Mouse (Mus musculus): Measurements from ENCODE around the gene Scly. TPM values are rescaled to one million over a fixed set of nuclear protein-coding genes. Genes with fewer than 3 reads are reported as not detected.

The Scly gene
- polyA plus RNA-seq, 1 experiment from 2014 or later, result 98.6 TPM

DNA sequence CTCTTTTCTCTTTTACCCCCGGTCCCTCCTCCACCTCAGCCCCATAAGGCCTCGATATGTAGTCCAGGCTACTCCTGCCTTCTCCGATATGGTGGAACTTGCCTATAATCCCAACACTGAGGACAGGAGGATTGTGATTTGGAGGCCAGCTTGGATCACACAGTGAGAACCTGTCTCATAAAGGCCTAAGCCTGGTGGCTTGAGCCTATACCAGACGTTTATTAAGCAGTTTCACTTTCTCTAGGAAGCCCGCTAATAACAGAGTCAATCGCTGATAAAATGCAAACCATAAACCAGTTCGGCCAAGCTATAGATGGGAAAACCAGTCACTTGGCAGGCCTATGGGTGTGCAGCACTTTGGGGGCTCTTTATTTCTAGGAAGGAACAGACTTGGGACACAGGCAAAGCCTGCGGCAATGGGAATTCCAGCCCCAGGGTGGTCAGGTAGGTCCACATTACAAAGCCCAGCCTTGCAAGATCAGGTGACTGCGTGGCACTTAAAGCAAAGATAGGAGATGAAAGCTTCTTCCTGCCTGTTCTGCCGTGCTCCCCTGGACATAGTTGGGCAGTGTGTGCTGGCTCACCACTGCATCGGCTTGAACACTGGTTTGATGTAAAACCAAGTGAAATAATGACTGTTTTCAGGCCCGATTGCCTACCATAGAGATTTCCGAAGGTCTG is 1.0 kb downstream of the Scly start:
- ChIA-PET CTCF (interaction anchor here (1.1 kb wide), 1 partner anchor 50 kb away, joined by 4 read pairs; no protein-coding TSS in a partner anchor), POLR2A (interaction anchor here (0.7 to 2.8 kb wide), 7 partner anchors 10 to 105 kb away, joined by 3 to 14 read pairs (median 3); partner anchors contain the start of gene Ube2f)
- no peak for TF ChIP-seq CTCF (IDR thresholded peaks at IDR 0.05)
- H3K27me3 ChIP-seq, result no peaks in the 10 kb centered on the region
- in situ Hi-C loops (cut with MboI; ENCODE audit: low pct_unique_long_range_greater_than_20kb), result no loop called here
- no peak for DNase-seq (ENCODE audit: low read depth, low spot score)
- ATAC-seq, result no peak

DNA sequence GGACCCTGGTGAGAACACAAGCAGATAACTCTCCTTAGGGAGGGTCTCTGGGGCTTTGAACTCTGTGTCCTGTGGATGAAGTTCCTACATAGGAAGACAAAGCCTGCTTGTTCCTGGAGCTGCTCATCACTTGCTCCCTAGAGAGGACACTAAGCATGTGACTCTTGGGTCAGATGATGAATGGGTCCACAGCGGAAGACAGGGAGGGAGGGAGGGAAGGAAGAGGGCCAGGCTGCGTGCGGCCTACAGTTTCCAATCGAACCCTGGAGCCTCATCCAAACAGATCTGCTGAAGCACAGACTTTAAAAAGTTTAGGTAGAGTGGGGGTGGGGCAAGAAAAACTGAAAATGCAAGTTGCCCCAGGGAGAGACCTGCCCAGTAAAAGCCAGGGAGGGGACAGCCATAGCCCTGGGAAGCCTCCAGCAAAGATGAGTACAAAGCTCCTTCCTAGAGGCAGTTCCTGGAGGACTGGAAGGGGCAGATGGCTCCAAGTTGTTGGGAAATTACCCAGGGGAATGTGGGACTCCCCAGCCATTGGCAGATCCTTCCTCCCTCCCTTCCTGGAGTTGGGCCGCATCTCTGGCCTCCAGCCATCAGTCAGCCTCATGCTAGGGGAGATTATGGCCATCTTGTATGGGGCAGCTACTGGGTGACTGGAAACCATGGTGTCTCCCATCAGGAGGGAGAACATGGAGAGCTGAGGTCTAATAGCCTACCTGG is 1.7 kb downstream of the Scly start:
- ChIA-PET POLR2A (interaction anchor here (0.7 to 2.8 kb wide), 5 partner anchors 11 to 52 kb away, joined by 3 to 14 read pairs (median 3); partner anchors contain the start of gene Ube2f), CTCF (interaction anchor here (1.1 kb wide), 1 partner anchor 51 kb away, joined by 4 read pairs; no protein-coding TSS in a partner anchor)
- ATAC-seq (no peak), DNase-seq (ENCODE audit: low read depth, low spot score) (peak; percentile 37)
- in situ Hi-C loops (cut with MboI; ENCODE audit: low pct_unique_long_range_greater_than_20kb), result no loop called here
- no peaks in the 10 kb centered on the region for H3K27me3 ChIP-seq
- TF ChIP-seq CTCF (IDR thresholded peaks at IDR 0.05), result no peak

DNA sequence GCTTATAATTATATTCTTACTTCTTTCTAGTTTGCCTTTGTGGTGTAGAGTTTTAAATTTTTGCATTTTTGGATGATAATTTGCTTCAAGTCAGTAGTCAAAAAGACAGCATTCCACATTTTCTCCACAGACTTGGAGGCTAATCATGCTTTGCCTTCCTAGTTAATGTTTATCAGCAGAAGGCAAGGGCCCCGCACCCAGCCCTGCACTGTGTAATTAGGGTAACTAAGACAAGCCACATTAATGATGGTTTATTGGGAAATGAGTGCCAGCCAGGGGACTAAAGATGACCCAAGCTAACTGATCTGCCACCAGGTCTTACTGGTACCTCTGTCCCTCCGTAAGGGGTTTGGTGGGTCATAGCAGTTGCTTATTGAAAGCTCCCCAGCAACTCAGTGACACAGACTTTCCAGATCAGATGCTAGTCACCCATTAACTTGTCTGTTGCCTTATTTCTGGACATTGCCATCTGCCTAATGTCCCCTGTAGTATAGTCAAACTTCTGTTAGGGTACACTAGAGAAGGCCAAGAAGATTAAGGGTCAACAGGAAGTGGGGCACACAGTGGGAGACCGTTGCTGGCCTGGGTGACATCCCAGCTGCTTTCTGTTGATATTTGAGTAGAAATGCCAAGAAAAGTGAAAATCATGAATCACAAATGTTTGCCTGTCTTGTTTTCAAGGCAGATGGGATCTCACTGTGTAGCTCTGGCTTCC is 3.2 kb downstream of the Scly start:
- TF ChIP-seq CTCF (IDR thresholded peaks at IDR 0.05), result no peak
- peak; percentile 83 for DNase-seq (ENCODE audit: low read depth, low spot score)
- in situ Hi-C loops (cut with MboI; ENCODE audit: low pct_unique_long_range_greater_than_20kb), result no loop called here
- ChIA-PET CTCF (interaction anchor here (1.0 to 1.2 kb wide), 3 partner anchors 8 to 38 kb away, joined by 3 to 4 read pairs (median 3); no protein-coding TSS in a partner anchor), POLR2A (interaction anchor here (0.8 to 2.8 kb wide), 5 partner anchors 11 to 51 kb away, joined by 3 to 14 read pairs (median 4); partner anchors contain the start of gene Ube2f)
- ATAC-seq, result peak; percentile 5
- H3K27me3 ChIP-seq, result no peaks in the 10 kb centered on the region

DNA sequence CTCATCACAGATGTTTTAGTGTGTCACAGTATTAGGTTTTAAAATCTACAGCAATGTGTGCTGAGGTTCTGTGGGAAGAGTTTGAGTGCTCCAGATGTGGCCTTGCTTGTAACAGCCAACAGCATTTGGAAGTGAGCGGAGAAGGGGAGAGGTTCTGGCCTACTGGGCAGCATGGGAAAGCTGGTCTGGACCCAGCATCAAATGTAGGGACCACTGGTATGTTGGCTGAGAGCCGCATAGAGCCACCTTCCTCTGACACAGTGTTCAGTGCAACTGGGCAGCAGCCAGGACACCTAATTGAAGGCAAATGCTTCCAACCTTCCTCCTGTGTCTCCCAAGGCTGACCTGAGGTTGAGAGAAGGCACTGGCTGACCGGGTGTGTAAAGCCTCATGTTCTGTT is 3.9 kb downstream of the Scly start:
- POLR2A ChIA-PET, result interaction anchor here (0.8 to 2.8 kb wide), 4 partner anchors 11 to 51 kb away, joined by 3 to 14 read pairs (median 6); partner anchors contain the start of gene Ube2f
- DNase-seq (ENCODE audit: low read depth, low spot score) (no peak), ATAC-seq (no peak)
- in situ Hi-C loops (cut with MboI; ENCODE audit: low pct_unique_long_range_greater_than_20kb), result no loop called here
- CTCF ChIA-PET, result interaction anchor here (1.0 to 1.2 kb wide), 2 partner anchors 18 to 39 kb away, joined by 3 to 4 read pairs; no protein-coding TSS in a partner anchor
- no peaks in the 10 kb centered on the region for H3K27me3 ChIP-seq
- TF ChIP-seq CTCF (IDR thresholded peaks at IDR 0.05), result no peak

DNA sequence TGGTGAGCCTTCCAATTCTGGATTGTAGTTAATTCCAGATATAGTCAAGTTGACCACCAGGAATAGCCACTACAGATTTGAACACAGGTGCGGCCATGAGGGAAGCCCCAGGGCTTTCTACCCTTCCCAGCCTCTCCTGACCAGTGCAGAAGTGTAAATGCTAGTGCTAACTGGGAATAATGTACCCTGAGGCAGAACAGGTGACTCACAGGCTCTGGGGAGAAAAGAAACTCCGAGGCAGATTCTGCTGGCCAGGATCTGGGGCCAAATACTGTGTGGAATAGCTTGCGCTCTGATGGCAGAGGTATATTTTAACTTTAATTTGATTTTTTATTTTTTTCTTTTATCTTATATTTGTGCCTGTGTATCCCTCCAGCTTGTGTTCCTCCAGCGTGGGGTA is 6.5 kb downstream of the Scly start:
- no peak for TF ChIP-seq CTCF (IDR thresholded peaks at IDR 0.05)
- ATAC-seq, result no peak
- CTCF ChIA-PET, result no interaction called here
- in situ Hi-C loops (cut with MboI; ENCODE audit: low pct_unique_long_range_greater_than_20kb), result no loop called here
- POLR2A ChIA-PET, result interaction anchor here (1.4 kb wide), 1 partner anchor 16 kb away, joined by 4 read pairs; no protein-coding TSS in a partner anchor
- no peaks in the 10 kb centered on the region for H3K27me3 ChIP-seq
- no peak for DNase-seq (ENCODE audit: low read depth, low spot score)

DNA sequence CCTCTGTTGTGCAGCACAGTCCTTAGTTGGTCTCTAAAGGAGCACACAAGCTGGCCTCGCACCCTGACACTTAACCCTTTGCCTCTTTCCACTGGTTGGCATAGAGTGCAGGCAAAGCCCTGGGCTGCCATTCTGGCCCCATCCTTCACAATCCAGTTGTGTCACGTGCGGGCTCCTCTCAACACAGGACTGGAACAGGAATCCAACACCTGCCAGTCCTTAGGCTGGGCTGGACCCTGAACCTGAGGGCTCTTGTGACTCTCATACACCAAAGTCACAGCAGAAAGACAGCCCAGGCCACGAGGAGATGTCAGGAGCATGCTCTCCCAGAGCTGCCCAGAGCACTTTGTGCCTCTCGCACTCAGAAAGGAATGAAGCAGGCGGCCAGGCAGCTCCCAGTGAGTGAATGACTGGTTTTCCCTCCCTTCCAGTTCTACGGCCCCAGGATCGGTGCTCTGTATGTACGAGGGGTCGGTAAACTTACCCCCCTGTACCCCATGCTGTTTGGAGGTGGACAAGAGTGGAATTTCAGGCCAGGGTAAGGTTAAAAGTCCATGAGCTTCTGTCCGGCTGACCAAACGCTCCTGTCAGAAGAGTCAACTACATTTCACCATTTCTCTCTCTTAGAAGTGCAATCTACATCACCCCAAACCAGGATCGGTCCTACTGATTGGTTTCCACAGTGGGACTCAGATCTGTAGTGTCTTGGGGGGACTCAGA is 11.4 kb downstream of the Scly start:
- ChIA-PET POLR2A (interaction anchor here (0.6 to 1.6 kb wide), 2 partner anchors 8 to 11 kb away, joined by 3 read pairs; no protein-coding TSS in a partner anchor), CTCF (no interaction called here)
- in situ Hi-C loops (cut with MboI; ENCODE audit: low pct_unique_long_range_greater_than_20kb), result no loop called here
- no peaks in the 10 kb centered on the region for H3K27me3 ChIP-seq
- no peak for TF ChIP-seq CTCF (IDR thresholded peaks at IDR 0.05)
- ATAC-seq (no peak), DNase-seq (ENCODE audit: low read depth, low spot score) (no peak)

DNA sequence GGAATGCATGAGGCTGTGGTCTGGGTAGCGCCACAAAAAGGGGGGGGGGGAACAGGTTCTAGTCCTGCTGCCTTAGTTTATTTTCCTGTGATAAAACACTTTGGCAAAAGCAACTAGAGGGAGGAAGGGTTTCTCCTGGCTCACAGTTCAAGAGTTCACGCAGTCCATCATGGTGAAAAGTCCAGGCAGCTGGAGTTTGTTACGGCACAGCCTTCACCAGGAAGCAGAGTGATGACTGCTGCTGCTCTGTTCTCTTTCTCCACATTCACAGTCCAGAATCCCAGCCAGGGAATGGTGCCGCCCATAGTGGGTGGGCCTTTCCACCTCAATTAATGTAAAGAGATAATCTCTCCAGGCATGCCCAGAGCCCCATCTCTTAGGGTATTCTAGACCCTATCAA is 14.1 kb downstream of the Scly start:
- DNase-seq (ENCODE audit: low read depth, low spot score) (no peak), ATAC-seq (no peak)
- no peaks in the 10 kb centered on the region for H3K27me3 ChIP-seq
- ChIA-PET POLR2A (interaction anchor here (0.6 to 2.4 kb wide), 4 partner anchors 10 to 703 kb away, joined by 3 to 9 read pairs (median 4); partner anchors contain the start of gene Espnl), CTCF (no interaction called here)
- no peak for TF ChIP-seq CTCF (IDR thresholded peaks at IDR 0.05)
- in situ Hi-C loops (cut with MboI; ENCODE audit: low pct_unique_long_range_greater_than_20kb), result no loop called here

DNA sequence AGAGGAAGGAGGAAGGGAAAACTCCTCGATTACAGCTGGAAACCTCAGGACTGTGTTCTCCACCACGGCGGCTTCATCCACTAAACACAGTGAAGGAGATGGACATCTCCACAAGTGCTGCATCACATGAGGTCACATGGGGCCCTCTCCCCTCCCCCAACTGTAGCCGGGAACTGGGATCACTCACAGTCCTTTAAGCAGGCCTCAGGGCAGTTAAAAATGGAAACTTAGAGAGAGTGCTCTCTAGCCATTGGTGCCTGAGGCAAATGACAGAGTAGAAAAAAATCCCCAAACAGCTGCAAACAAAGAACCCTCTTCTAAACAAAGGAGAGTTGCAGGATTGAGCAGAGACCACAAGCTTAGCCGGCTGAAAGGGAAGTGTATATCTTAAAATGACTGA is 15.1 kb downstream of the Scly start:
- ChIA-PET POLR2A (interaction anchor here (0.7 to 2.4 kb wide), 3 partner anchors 9 to 139 kb away, joined by 4 to 9 read pairs (median 6); partner anchors contain the start of gene Espnl), CTCF (interaction anchor here (0.7 to 1.0 kb wide), 2 partner anchors 11 to 131 kb away, joined by 3 to 4 read pairs; no protein-coding TSS in a partner anchor)
- in situ Hi-C loops (cut with MboI; ENCODE audit: low pct_unique_long_range_greater_than_20kb), result no loop called here
- DNase-seq (ENCODE audit: low read depth, low spot score) (no peak), ATAC-seq (no peak)
- no peak for TF ChIP-seq CTCF (IDR thresholded peaks at IDR 0.05)
- H3K27me3 ChIP-seq, result no peaks in the 10 kb centered on the region

DNA sequence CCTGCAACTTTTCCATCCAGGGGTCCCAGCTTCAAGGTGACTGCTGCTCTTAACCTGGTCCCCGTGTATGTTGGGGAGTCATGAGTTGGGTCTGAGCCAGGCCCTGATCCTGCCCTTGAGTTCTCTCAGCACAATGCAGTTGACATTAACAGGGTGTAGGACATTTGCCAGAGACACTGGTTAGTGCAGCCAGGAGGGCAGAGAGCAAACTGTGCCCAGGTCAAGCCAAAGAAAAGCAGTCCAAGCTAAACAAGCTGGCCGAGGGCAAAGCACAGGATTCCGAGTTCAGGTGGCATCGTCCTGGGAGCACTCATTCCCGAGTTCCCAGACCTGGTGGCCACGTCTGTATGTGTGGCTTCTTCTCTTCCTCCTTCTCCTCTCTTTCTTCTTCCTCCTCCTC is 19.5 kb downstream of the Scly start:
- in situ Hi-C loops (cut with MboI; ENCODE audit: low pct_unique_long_range_greater_than_20kb), result no loop called here
- ATAC-seq, result no peak
- ChIA-PET CTCF (interaction anchor here (1.2 kb wide), 1 partner anchor 11 kb away, joined by 3 read pairs; no protein-coding TSS in a partner anchor), POLR2A (interaction anchor here (0.6 kb wide), 1 partner anchor 9 kb away, joined by 3 read pairs; no protein-coding TSS in a partner anchor)
- H3K27me3 ChIP-seq, result no peaks in the 10 kb centered on the region
- DNase-seq (ENCODE audit: low read depth, low spot score), result no peak
- no peak for TF ChIP-seq CTCF (IDR thresholded peaks at IDR 0.05)
